Mouse (Mus musculus) Muller cell, postnatal 12 days (primary cell): ENCODE results near the gene Arhgef15.
A peak's percentile ranks its signal among the peaks of the same experiment; 100 is the strongest.

Source experiments
- DNase-seq: peaks from one replicate; pipeline ENCODE4 v3.0.0-alpha.2; 2015; ENCODE audit errors: inconsistent ontology term

Gene Arhgef15

DNA sequence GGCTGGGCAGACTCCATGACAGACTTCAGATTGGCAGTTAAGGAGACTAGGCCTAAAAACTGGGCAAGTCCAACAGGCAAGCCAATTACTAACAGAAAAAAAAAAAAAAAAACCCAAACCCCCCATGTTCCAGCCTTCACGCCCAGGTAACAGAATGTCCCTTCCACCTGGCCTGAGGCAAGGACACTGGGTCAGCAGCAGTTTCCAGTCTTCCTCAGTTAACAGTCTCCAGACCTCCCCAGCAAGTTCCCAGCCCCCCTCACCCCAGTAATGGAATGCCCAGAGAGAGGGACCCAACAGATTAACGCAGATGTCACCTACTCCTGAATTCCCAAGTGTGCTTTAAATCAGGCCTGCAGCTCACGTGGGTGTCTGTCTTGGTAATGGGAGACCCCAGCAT lies 34.1 kb downstream of the Arhgef15 start:
- DNase-seq, result no peak

DNA sequence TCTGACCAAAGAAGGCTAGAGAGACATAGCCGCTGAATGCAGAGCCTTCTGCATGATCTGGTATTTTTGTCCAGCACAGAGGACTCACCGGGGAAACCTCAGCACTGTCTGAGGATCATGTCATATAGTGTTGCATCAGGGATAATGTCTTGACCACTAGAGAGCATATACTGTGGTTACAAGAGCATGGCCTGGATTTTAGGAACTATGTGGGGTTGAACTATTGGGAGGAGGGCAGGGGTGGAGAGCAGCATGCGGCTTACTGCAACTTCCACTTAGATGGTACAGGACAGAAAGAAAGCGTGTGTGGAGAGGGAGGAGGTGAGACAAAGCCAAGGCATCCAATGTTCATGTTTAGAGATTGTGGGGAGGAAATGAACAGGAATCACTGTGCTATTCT lies 42.7 kb downstream of the Arhgef15 start:
- no peak for DNase-seq

DNA sequence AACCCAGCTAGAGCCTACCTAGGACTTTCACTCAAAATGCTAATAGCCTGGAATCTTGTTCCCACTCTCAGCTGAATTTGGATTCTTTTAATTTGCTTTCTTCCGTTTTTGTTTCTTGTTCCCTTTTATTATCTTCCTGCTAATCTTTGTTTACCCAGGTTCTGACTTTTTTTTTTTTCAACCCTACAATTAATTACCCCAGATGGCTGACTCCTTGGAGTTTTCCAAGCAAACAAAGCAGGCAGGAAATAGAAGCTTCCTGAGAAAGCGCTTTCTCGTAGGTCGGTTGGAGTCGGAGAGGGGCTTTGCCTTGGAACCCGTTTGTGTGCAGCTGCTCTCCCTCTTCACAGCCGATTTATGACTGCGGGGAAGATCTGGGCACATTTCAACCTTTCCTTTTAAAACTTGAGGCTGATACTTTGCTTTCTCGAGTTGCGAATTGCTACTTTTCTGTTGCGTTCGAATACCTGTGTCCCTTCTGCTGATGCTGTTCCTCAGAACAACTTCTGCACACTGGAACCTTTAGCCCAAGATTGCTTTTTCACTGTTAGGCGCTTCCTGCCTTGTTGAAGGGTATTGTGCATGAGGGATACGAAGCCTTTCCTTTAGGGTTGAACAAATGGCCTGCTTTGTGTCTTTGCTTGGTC lies 45.6 kb downstream of the Arhgef15 start:
- DNase-seq, result no peak

DNA sequence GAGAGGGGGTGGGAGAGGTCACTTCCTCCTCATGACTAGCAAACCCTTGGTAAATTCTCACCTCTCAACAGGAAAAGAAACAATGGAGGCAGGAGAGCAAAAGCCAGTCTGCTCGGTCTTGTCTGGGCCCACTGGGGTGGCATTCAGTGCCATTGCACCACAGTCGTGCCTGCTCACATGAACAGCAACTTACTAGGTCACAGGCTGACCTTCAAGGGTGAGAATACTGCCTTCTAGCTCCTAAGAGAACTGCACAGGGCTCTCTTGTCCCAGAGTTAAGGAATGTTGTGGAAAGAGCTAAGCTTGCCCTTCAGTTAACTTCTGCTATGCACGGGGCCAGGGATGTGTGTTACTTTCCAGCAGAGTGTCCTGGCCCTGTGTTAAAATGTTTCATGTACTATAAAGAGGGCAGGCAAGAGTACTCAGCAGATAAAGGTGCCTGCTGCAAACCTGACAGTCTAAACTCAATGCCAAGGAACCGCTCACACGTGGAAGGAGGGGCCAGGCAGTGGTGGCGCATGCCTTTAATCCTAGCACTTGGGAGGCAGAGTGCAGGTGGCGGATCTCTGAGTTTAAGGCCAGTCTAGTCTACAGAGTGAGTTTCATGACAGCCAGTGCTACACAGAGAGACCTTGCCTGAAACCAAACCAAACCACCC lies 48.3 kb downstream of the Arhgef15 start:
- DNase-seq, result no peak

DNA sequence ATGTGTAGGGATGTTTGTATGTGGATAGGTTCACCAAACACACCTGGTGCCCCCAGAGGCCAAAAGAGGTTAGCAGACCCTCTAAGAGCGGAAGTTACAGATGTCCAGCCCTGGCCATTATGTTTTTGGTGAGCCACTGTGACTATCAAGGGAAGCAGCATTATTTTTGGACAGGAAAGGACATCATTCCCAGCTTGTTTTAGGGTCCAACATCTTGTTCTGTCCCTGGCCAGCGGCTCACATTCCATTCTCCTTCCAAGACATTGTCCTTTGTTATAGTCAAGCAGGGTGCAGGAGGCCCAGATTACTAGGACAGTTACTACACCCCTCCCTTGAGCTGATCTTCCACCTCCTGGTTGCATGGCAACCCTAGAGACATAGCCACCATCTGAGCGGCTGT lies 50.0 kb downstream of the Arhgef15 start:
- no peak for DNase-seq

DNA sequence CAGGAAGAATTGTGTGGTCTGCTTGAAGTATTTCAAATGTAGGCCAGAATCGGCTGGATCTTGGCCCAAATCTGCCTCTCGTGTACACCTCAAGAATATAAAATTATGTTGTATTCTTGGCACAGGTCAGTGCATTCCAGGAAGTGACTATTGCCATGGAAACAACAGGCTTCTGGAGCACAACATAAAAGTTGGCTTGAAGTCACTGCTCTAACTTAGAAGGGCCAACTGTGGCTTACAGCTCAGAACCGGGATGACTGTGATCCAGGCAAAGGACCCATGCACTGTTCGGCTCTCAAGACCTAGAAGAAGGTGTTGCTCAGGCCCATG lies 50.9 kb downstream of the Arhgef15 start:
- peak; percentile 56 for DNase-seq

DNA sequence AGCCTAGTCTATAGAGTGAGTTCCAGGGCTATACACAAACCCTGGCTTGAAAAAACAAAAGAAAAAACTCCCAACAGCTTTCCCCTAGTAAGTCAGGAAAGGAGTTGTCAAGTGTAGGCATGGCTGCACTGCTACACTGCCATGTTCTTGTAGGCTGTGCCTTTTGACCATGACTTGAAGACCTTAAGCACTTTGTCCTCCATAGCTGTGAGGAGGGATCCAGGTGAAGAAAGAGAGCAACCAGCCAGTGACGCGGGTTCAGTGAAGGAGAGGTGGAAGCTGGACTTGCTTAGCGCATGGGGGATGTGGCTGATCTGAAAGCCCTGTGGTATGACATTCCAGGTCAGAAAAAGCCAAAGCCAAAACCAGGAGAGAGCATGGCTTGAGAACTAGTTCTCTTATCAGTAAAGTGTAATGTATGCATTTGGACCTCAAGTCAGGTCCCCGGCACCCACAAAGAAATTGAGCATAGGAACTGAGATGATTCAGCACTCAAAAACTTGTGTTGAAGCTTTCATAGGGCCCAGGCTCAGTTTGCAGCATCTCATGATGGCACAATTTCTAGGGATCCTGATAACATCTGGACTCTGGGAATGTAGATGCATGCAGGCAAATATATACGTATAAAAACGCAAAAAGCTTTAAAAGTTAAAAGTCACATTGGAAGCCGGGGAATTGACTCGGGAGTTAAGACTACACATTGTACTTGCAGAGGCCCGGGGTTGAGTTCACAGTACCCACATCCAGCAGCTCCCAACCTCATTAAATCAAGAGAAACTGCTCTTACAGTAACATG lies 51.4 kb downstream of the Arhgef15 start:
- no peak for DNase-seq

DNA sequence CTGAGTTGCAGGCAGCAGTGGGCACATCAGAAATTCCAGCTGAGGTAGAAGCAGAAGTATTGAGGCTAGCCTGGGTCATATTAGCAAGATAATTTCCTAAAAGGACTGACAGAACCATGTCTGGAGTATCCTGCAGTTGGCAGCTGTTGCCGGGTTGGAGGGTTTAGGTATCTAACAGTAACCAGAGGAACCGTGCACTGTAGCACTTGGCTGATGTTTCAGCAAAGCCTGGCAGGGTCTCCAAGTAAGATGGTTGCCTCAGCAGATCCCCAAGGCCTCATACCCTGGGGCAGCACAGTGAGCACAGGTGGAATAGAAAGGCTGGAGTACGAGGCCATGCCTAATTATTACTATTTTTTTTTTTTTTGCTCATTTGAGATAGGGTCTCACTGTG lies 52.1 kb downstream of the Arhgef15 start:
- no peak for DNase-seq

DNA sequence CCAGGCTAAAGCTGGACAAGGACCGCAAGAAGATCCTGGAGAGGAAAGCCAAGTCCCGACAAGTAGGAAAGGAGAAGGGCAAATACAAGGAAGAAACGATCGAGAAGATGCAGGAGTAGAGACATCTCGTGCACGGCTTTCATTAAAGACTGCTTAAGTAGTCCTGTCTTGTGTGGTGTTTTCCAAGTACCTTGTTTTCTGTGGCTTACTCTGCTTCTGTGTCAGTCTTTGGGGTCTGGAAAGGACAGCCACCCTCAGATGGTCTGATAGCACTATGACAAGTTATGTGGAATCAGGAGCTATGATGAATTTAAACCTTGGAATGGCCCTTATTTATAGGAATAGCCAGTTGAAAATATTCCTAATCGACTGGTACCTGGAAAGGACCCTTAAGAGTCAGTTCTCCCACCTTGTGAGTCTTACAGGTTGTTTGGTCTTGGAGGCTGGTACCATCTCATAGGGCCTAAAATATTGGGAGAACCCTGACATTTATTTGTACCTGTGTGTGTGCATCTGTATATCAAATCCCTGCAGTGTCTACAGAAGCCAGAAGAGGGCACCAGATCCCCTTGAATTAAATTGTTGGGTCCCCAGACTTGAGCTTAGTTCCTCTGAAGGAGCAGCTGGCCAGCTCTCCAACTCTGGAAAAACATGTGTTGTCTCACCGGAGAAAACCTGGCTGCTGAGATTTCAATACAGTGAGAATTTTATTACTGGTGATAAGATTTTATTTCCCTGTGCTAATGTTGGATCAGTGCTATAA lies 52.7 kb downstream of the Arhgef15 start:
- peak; percentile 41 for DNase-seq

DNA sequence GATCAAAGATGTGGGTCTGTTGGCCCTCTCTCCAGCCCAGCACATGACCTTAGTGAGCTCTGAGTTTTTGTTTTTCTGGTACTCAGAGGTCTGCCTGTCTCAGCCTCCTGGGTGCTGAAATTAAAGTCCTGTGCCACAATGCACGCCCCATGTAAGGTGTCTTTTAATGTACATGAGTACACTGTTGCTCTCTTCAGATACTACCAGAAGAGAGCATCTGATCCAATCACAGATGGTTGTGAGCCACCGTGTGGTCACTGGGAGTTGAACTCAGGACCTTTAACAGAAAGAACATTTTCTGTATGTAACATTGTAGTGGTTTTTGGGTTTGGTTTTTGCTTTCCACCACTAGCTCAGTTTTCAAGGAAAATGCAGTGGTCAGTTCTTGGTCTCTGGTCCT lies 53.5 kb downstream of the Arhgef15 start:
- no peak for DNase-seq

DNA sequence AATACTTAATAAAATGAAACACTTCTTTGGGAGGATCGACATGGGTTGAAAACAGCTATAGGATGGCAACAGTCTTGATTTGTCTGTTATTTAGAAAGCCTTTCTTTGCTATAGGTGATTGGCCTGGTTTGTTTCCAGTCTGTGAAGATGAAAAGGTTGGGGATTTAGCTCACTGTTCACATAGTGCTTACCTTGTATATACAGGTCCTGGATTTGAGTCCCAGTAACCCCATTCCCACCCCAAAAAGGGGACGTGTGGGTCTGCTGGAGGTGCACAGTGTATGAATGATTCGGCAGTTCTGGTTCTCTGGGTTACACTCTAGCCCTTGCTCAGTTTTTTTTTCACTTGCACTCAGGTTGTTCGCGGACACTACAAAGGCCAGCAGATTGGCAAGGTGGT lies 54.5 kb downstream of the Arhgef15 start:
- DNase-seq, result no peak

DNA sequence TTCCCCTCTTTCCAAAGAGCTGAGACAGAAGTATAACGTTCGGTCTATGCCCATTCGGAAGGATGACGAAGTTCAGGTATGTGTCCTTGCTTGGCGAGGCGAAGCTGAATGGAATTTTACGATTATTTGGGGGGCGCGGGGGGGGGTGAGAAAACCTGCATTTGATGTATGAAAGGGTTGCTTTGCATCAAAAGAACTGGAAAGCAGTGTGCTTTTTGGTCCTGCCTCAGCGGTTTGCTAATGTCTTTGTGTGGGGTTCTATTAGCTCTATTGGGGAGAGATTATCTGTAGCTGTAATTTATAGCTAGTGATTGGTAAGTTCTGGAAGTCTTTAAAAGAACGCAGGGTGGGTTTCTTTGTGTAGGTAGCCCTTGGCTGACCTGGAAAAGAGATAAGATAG lies 54.9 kb downstream of the Arhgef15 start:
- DNase-seq, result no peak

DNA sequence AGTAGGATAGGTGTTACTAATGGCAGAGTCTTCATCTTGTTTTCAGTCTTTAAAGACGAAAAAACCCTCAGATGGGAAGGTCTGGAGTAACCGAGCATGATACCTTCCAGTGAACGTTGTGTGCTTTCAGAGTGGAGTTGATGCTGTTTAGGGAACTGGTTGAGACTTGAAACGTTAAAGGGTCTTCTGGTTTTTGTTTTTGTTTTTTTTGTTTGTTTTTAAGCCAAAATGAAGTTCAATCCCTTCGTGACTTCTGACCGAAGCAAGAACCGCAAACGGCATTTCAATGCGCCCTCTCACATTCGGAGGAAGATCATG lies 55.3 kb downstream of the Arhgef15 start:
- DNase-seq, result no peak

DNA sequence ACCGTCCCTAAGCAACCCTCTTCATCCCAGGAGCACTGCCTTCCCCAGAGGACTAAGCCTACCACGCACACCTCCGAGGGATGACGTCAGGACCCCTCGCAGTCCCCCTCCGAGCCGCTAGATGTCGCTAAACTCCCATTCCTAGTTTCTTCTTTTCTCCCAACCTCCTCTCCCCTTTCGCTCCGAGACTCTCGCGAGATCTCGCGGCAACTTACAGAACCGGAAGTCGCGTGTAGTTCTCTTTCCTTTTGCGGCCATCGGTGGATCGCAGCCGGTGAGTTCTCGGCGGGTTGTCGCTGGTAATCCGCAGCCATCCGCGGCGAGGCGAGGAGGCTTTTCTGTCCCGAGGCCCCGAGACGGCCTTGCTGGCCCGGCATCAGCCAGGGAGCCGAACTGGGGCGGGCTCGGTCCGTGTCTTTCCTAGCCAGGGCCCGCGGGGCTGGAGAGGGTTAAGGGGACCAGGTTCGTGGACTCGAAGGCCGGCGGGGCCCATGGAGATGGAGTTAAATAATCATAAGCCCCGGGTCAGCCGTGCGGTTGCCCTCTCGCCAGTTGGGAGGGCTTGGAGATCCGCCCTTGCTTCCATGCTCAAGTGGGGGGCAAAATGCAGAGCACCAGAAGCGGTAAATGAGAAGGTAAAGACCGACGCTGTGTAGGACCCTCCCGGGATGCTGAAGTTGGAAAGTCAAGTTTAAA lies 55.8 kb downstream of the Arhgef15 start, which contains the start of gene Rpl26:
Gene Rpl26 (plus strand): TSS at position 233 of the 696 bp plus-strand sequence.
- peak; percentile 98 for DNase-seq

DNA sequence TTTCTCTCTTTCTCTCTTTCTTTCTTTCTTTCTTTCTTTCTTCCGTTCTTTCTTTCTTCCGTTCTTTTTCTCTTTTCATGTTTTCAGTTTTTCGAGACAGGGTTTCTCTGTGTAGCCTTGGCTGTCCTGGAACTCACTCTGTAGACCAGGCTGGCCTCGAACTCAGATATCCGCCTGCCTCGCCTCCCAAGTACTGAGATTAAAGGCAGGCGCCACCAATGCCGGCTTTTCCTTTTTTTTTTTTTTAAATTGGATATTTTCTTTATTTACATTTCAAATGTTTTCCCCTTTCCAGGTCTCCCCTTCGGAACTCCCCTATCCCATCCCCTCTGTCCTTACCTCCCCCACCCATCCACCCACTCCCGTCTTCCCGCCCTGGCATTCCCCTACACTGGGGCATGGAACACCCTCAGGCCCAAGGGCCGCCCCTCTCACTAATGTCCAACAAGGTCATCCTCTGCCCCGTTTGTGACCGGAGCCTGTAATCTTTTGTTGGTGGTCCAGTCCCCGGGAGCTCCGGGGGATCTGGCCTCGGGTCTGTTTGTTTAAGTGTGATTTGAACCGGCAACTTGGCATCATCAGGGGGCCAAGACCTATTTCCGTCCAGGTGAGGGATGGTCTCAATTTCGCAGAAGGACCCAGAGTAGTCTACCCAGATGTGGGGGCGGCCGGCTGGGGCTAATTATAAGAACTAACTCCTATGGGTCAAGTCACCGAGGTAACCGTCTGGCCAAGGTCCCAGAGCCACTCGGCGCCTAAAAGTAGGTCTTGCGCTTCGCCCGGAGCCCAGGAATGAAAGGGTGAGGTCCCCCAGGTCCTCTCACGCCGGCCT lies 56.5 kb downstream of the Arhgef15 start:
- no peak for DNase-seq

DNA sequence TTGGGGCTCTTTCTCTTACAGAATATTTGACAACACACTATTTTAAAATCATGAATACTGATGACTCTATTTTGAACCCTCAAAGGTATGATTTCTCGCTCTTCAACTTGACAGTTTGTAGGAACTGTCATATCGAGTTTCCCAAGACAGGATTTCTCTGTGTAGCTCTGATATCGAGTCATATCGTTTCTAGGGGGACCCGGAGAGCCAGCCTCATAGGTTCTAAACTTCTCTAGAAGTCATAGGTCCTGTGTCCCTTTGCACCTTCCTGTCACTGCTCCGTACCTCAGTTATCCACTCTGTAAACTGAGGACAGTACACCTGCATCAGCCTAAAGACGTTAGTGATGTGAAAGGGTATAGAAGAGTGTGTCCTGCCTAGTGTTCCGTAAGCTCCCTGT lies 57.5 kb downstream of the Arhgef15 start:
- no peak for DNase-seq

DNA sequence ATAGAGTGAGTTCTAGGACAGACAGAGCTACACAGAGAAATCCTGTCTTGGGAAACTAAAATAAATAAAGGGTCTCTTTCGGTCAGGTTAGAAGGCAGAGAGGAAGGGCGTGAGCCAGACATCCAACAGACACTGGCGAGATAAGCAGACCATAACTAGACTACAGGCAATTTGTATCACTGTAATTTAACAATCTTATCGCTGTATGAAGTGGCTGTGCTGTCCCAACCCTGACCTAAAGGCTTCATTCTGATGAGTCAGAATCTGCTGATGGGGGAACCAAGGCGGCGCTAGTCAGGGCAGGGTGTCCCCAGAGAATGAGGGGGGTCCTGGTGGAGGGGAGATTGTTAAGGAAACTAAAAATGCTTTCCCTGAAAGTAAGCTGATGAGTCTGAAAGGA lies 58.5 kb downstream of the Arhgef15 start:
- DNase-seq, result no peak

DNA sequence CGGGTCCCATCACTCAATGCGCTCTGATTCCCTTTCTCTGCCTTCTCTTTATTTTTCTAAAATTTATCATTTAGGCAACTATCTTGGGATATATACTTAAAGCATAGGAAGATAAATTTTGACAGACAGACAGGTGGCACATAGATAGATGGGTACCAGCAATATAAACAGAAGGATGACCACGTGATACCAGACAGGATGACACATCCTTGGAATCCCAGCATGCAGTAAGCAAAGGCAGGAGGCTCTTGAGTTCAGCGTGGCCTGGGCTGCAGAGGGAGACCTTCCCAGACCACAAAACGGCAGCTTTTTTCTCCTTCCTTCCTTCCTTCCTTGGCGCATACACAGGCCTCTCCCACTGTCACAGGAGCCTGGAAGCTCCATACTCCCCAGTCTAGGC lies 59.4 kb downstream of the Arhgef15 start:
- no peak for DNase-seq

DNA sequence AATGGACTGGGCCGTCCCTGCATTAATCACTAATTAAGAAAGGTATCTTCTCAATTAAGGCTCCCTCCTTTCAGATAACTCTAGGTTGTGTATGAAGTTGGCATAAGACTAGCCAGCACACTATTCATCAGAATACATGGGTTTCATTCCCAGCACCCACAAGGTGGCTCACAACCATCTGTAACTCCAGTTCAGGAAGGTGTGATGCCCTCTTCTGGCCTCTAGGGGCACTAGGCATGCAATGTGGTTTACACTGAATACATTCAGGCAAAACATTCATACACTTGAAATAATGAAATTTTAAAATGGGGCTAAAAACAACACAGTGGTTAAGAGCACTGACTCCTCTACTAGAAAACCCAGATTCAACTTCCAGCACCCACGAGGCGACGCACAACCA lies 60.2 kb downstream of the Arhgef15 start:
- DNase-seq, result no peak

DNA sequence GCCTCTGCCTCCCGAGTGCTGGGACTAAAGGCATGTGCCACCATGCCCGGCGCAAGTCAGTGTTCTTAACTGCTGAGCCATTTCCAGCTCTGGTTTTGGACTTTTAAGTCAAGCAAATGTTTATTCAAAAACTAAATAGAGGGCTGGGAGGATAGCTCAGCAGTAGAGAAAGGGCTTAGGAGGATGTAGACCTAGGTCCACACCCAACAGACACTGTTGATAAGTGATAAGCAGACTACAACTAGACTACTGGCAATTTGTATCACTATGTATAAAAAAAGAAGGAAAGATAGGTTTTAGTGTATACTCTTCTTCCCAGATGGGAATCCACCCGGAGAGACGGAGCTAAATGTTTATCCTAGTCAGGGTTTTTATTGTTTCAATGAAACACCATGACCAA lies 61.0 kb downstream of the Arhgef15 start:
- DNase-seq, result no peak

DNA sequence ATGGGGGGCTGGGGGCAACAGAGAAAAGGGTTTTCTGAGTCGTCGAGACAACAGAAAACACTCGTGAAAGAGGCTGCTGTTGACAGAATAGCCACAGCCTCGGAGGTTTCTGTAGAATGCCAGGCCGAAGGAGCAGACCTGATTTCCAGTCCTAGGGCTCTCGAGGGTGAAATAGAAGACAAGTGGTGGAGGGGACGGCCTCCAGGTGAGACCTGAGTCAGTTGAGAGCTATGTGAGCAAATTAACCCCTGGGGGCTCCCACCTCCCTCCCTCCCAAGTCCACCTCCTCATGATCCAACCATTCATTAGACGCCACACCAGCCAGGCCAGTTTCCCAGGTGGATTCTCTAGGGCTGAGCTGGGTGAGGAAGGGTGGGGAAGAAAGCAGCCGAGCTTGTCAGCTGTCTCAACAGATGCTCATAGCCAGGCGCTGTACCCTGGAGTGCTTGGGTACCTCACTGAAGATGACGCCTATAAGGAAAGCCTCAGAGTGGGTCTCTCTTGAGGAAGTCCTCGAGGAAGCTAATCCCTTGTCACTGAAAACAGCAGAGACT lies 63.3 kb downstream of the Arhgef15 start:
- no peak for DNase-seq
